Mouse (Mus musculus) splenic B cell, adult 2 months (primary cell): ENCODE measurements around the gene Nhlh2.

Source experiments
- DNase-seq: peaks from one replicate; pipeline ENCODE4 v3.0.0-alpha.2; 2011; ENCODE audit warnings: low read depth, low spot score
- H3K27me3 ChIP-seq: 2 replicates; pipeline ENCODE4 v1.6.1; 2012; ENCODE audit warnings: mild to moderate bottlenecking, low read length, moderate library complexity, mixed read lengths; ENCODE audit not compliant: control insufficient read depth, poor library complexity, insufficient read depth, severe bottlenecking
- H3K36me3 ChIP-seq: 2 replicates; pipeline ENCODE4 v1.6.1; 2012; ENCODE audit warnings: mild to moderate bottlenecking, low read length, moderate library complexity, mixed read lengths; ENCODE audit not compliant: control insufficient read depth, poor library complexity, insufficient read depth, severe bottlenecking

Gene Nhlh2

DNA sequence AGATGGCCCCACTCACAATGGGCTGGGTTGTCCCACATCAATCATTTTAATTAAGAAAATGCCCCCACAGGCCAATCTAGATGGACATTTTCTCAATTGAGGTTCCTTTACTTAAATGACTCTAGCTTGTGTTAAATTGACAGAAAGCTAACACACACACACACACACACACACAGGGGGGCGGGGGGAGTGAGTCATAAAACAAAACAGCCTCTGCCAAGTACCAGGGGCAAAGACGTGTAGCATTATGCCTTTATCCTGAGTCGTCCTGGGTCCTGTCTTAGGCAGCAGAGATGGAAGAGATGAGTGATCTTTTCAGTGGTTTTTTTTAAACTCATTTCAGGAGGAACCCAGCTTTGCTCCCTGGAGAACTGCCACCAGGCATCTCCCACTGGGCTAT lies 42.2 kb downstream of the Nhlh2 start:
- DNase-seq = no peak
- no peaks in the 10 kb centered on the region for H3K27me3 ChIP-seq
- no peaks in the 10 kb centered on the region for H3K36me3 ChIP-seq

GRCm38 (mm10) chr3:102053293-102053692 lies 43.4 kb downstream of the Nhlh2 start:
- H3K36me3 ChIP-seq = no peaks in the 10 kb centered on the region
- H3K27me3 ChIP-seq = no peaks in the 10 kb centered on the region
- DNase-seq = no peak

- no peak for DNase-seq
- H3K36me3 ChIP-seq = no peaks in the 10 kb centered on the region
- no peaks in the 10 kb centered on the region for H3K27me3 ChIP-seq
Measured at GRCm38 (mm10) chr3:102055878-102056277, 46.0 kb downstream of the Nhlh2 start.

- Histone ChIP-seq H3K36me3 (no peaks in the 10 kb centered on the region), H3K27me3 (no peaks in the 10 kb centered on the region)
- DNase-seq = no peak
Measured at GRCm38 (mm10) chr3:102060065-102060464, 50.2 kb downstream of the Nhlh2 start.

- Histone ChIP-seq H3K27me3 (no peaks in the 10 kb centered on the region), H3K36me3 (no peaks in the 10 kb centered on the region)
- DNase-seq = peak; percentile 8
Measured at GRCm38 (mm10) chr3:102061923-102062670, 52.2 kb downstream of the Nhlh2 start.

DNA sequence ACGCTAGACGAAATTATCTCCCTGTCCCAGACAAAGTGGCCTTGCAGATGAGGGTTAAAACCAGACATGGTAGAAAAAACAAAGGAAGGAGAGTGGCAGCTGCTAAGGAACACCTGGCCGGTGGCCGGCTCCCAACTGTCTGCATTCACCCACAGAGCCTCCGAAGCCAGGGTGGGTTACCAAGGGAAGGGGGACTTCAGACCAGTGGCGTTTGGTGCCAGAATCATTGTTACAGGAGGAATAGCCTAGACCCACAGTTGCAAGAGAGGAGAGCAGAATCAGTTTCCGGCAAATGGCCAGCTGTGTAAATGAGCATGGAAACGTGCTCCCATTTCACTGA lies 52.8 kb downstream of the Nhlh2 start:
- DNase-seq = no peak
- H3K27me3 ChIP-seq = no peaks in the 10 kb centered on the region

GRCm38 (mm10) chr3:102063273-102064120 lies 53.6 kb downstream of the Nhlh2 start:
- no peak for DNase-seq
- H3K36me3 ChIP-seq = no peaks in the 10 kb centered on the region
- no peaks in the 10 kb centered on the region for H3K27me3 ChIP-seq

More for the DNA sequence above, 52.8 kb downstream of the Nhlh2 start:
- H3K36me3 ChIP-seq = no peaks in the 10 kb centered on the region

DNA sequence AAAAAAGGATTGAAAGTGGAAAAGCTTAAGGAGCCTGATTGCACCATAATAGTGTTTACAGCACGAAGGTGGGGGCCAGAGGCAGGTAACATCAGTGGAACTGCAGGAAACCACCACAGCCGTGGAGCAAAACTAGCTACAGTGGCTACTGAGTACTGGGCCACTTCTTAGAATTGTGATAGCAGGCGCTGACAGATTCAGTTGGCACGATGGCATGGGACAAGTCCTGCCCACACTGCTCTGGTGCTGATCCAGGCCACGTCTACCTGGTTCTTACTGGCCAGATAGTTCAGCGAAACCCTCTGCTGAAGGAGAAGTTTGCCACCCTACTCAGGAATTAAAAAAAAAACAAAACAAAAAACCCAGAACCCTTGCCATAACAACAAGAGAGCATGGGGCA lies 54.7 kb downstream of the Nhlh2 start:
- Histone ChIP-seq H3K27me3 (no peaks in the 10 kb centered on the region), H3K36me3 (no peaks in the 10 kb centered on the region)

More for the DNA sequence above, 54.7 kb downstream of the Nhlh2 start:
- no peak for DNase-seq
